Mouse (Mus musculus): ENCODE data around the gene Eif3c. TPM values are rescaled to one million over a fixed set of nuclear protein-coding genes. Genes with fewer than 3 reads are reported as not detected.

Eif3c gene
- polyA plus RNA-seq, 1 experiment, result 108 TPM

DNA sequence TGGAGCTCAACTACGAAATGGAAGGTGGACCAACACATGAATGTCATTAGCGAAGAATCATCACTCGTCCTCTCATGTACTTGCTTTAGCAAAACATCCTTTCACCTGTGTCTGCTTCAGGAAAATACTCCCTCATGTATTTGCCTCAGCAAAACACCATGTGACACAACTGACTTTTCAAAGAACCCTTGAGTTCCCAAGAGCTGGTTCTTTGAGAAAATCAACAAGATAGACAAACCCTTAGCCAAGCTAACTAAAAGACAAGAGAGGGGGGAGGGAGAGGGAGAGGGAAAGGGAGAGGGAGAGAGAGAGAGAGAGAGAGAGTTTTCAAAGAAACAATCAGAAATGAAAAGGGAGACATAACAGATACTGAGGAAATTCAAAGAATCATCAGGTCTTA is 42.9 kb downstream of the Eif3c start:
- Histone ChIP-seq H3K4me3 (ENCODE audit: insufficient read depth, low read depth, low read length) (no peak overlapping the region), H3K4me1 (ENCODE audit: control insufficient read depth, insufficient read depth, insufficient read length, low read length) (no peaks in the 10 kb centered on the region), H3K27ac (replicated peaks; ENCODE audit: low read depth, low read length) (no peak overlapping the region)

- Histone ChIP-seq H3K4me1 (ENCODE audit: control insufficient read depth, insufficient read depth, insufficient read length, low read length) (no peaks in the 10 kb centered on the region), H3K27ac (replicated peaks; ENCODE audit: low read depth, low read length) (no peak overlapping the region), H3K4me3 (ENCODE audit: insufficient read depth, low read depth, low read length) (no peak overlapping the region)
Measured at GRCm38 (mm10) chr7:126519513-126519912, 46.7 kb downstream of the Eif3c start.

DNA sequence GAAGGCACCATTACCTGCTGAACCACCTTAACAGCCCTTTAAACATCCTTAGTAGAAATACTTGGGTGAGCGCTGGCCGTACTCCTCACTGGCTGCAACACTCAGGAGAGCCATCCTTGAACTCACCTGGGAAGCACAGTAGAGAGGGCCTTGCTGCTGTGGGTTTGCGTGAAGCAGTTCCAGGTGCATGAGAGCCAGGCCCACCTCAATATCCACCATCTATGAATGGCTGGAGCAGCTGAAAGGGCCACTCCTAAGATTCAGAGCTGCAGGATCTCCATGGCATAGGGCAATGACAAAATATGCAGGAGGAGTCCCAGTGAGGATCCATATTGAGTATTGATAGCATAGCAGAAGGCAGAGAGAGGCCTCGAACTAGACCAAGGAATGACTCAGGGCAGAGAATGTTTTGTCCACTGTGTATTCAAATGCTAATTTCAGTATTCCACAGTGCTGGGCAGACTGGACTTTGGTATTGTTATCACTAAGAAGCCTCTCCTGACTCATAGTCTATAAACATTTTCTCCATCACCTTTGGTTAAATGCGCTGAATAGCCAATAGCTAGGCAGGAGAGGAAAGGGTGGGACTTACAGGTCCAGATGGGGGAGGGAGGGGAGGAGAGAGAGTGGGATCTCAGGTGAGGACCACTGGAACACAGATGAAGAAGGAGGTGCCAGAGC is 47.8 kb downstream of the Eif3c start:
- H3K4me3 ChIP-seq (ENCODE audit: insufficient read depth, low read depth, low read length), result no peak overlapping the region
- H3K4me1 ChIP-seq (ENCODE audit: control insufficient read depth, insufficient read depth, insufficient read length, low read length), result no peaks in the 10 kb centered on the region
- no peak overlapping the region for H3K27ac ChIP-seq (replicated peaks; ENCODE audit: low read depth, low read length)

GRCm38 (mm10) chr7:126511287-126511686 is 54.9 kb downstream of the Eif3c start:
- Histone ChIP-seq H3K4me1 (ENCODE audit: control insufficient read depth, insufficient read depth, insufficient read length, low read length) (no peaks in the 10 kb centered on the region), H3K4me3 (ENCODE audit: insufficient read depth, low read depth, low read length) (no peak overlapping the region), H3K27ac (replicated peaks; ENCODE audit: low read depth, low read length) (no peak overlapping the region)

DNA sequence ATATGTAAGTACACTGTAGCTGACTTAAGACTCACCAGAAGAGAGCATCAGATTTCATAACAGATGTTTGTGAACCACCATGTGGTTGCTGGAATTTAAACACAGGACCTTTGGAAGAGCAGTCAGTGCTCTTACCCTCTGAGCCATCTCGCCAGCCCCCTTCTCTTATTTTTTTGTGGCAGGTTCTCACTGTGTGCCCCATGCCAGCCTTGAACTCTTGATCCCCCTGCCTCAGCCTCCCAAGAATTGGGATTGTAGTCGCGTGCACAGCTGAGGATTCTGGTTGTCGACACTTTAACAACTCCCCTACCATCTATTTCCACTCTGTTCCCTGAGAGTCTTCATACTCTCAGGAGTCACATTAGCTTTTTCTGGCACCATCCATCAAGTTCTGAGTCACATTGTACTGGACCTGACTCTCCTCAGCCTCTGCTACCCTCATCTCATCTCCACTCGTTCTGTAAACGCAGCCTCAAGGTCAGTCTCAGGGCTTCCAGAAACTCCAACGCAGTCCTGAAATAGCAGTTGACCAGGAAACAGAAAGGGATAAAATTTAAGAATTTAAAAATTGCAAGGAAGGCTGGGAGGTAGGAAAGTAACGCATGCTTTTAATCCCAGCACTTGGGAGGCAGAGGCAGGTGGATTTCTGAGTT is 59.0 kb downstream of the Eif3c start:
- H3K4me3 ChIP-seq (ENCODE audit: insufficient read depth, low read depth, low read length), result no peak overlapping the region
- no peak overlapping the region for H3K27ac ChIP-seq (replicated peaks; ENCODE audit: low read depth, low read length)
- no peaks in the 10 kb centered on the region for H3K4me1 ChIP-seq (ENCODE audit: control insufficient read depth, insufficient read depth, insufficient read length, low read length)

- Histone ChIP-seq H3K4me3 (ENCODE audit: insufficient read depth, low read depth, low read length) (no peak overlapping the region), H3K4me1 (ENCODE audit: control insufficient read depth, insufficient read depth, insufficient read length, low read length) (no peaks in the 10 kb centered on the region), H3K27ac (replicated peaks; ENCODE audit: low read depth, low read length) (no peak overlapping the region)
Measured at GRCm38 (mm10) chr7:126504913-126505312, 61.3 kb downstream of the Eif3c start.

GRCm38 (mm10) chr7:126503273-126503878 is 62.8 kb downstream of the Eif3c start, which contains the start of gene Atxn2l:
Gene Atxn2l, minus strand, starts transcription at chr7:126503437.
- peak within 1 kb of the TSS; percentile 84 for H3K4me3 ChIP-seq (ENCODE audit: insufficient read depth, low read depth, low read length)
- H3K27ac ChIP-seq (replicated peaks; ENCODE audit: low read depth, low read length), result peak within 1 kb of the TSS; percentile 82
- H3K4me1 ChIP-seq (ENCODE audit: control insufficient read depth, insufficient read depth, insufficient read length, low read length), result no peaks in the 10 kb centered on the region

DNA sequence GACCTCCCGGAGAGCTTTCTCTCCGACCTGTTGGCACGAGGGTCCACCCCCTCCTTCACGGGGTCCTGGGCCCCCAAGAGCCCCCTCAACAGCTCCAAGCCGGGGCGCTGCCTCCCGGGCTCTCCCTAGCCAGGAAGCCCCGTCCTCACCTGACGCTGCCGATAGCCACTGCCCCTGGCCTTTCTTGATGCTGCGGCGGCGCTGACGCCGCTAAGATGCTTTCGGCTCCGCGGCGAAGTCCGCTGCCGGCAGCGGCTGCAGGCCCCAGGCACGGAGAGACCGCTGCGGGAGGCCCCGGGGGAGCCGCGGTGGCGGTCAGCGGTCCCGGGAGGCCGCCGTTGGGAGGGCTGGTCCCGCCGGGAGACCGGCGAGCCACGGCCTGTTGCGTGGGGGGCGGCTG is 63.5 kb downstream of the Eif3c start:
- H3K27ac ChIP-seq (replicated peaks; ENCODE audit: low read depth, low read length), result peak overlapping the region; percentile 82
- peak overlapping the region; percentile 84 for H3K4me3 ChIP-seq (ENCODE audit: insufficient read depth, low read depth, low read length)
- no peaks in the 10 kb centered on the region for H3K4me1 ChIP-seq (ENCODE audit: control insufficient read depth, insufficient read depth, insufficient read length, low read length)

DNA sequence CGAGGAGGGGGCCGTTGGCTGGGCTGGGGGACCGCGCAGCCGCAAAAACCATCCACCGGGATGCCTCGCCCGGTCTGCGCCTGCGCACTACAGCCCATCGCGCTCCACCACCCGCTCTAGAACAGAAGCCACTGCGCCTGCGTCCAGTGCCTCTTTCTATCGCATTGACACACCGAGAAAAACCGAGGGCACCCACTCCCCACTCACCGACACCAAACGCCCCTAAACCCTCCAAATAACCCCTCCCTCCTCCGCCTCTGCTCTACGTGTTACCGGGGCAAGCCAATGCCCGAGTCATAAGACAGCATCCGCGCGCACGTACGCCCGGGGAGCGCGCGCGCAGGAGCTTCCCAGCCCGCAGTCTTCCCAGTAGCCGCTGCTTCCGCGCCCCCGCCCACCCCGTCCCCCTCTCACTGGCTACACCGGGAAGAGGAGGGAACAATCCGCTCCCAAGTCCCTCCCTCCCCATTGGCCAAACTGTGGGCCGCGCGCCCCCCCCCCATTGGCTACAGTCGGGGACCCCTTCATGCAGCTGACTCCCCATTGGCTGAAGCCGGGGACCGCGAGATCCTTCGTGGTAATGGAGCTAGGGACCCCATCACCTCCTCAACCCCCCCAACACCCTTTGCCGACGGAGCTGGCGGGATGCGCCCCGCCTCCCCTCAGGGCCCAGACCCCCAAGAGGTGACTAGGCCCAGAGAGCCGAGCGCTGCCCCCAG is 64.0 kb downstream of the Eif3c start:
- H3K4me3 ChIP-seq (ENCODE audit: insufficient read depth, low read depth, low read length), result peak overlapping the region; percentile 84
- H3K4me1 ChIP-seq (ENCODE audit: control insufficient read depth, insufficient read depth, insufficient read length, low read length), result no peaks in the 10 kb centered on the region
- H3K27ac ChIP-seq (replicated peaks; ENCODE audit: low read depth, low read length), result peak overlapping the region; percentile 82

GRCm38 (mm10) chr7:126501684-126502022 is 64.6 kb downstream of the Eif3c start:
- H3K27ac ChIP-seq (replicated peaks; ENCODE audit: low read depth, low read length), result peak overlapping the region; percentile 46; the same call in 1 of the 2 replicates
- peak overlapping the region; percentile 84 for H3K4me3 ChIP-seq (ENCODE audit: insufficient read depth, low read depth, low read length)
- H3K4me1 ChIP-seq (ENCODE audit: control insufficient read depth, insufficient read depth, insufficient read length, low read length), result no peaks in the 10 kb centered on the region

- Histone ChIP-seq H3K4me3 (ENCODE audit: insufficient read depth, low read depth, low read length) (no peak overlapping the region), H3K27ac (replicated peaks; ENCODE audit: low read depth, low read length) (no peak overlapping the region), H3K4me1 (ENCODE audit: control insufficient read depth, insufficient read depth, insufficient read length, low read length) (no peaks in the 10 kb centered on the region)
Measured at GRCm38 (mm10) chr7:126499416-126499815, 66.8 kb downstream of the Eif3c start.

GRCm38 (mm10) chr7:126497966-126498365 is 68.2 kb downstream of the Eif3c start:
- no peak overlapping the region for H3K4me3 ChIP-seq (ENCODE audit: insufficient read depth, low read depth, low read length)
- H3K4me1 ChIP-seq (ENCODE audit: control insufficient read depth, insufficient read depth, insufficient read length, low read length), result no peaks in the 10 kb centered on the region
- no peak overlapping the region for H3K27ac ChIP-seq (replicated peaks; ENCODE audit: low read depth, low read length)

GRCm38 (mm10) chr7:126496475-126496874 is 69.7 kb downstream of the Eif3c start:
- Histone ChIP-seq H3K4me3 (ENCODE audit: insufficient read depth, low read depth, low read length) (no peak overlapping the region), H3K4me1 (ENCODE audit: control insufficient read depth, insufficient read depth, insufficient read length, low read length) (no peaks in the 10 kb centered on the region), H3K27ac (replicated peaks; ENCODE audit: low read depth, low read length) (no peak overlapping the region)

Measured in brown adipose tissue, adult 24 weeks (tissue).